Mouse (Mus musculus) heart, postnatal 0 days (tissue): Measurements from ENCODE around the gene Phldb1.

ENCODE experiments used
- CTCF ChIP-seq: IDR thresholded peaks from 2 replicates; pipeline ENCODE4 v1.5.1; 2016; ENCODE audit warnings: antibody characterized with exemption, control low read depth, low read depth
- EP300 ChIP-seq: IDR thresholded peaks from 2 replicates; pipeline ENCODE4 v1.6.1; 2016; ENCODE audit warnings: antibody characterized with exemption, low read depth

GRCm38 (mm10) chr9:44645481-44645880, 89.5 kb downstream of the Phldb1 start:
- TF ChIP-seq CTCF = peak; percentile 5; the same call in 1 of the 2 replicates
- TF ChIP-seq EP300 = no peak
